Mouse (Mus musculus): ENCODE results near the gene Cga. TPM values are rescaled to one million over a fixed set of nuclear protein-coding genes. Genes with fewer than 3 reads are reported as not detected.

The Cga gene
- total and polyA plus RNA-seq, 2 experiments from 2014 or later: not detected

DNA sequence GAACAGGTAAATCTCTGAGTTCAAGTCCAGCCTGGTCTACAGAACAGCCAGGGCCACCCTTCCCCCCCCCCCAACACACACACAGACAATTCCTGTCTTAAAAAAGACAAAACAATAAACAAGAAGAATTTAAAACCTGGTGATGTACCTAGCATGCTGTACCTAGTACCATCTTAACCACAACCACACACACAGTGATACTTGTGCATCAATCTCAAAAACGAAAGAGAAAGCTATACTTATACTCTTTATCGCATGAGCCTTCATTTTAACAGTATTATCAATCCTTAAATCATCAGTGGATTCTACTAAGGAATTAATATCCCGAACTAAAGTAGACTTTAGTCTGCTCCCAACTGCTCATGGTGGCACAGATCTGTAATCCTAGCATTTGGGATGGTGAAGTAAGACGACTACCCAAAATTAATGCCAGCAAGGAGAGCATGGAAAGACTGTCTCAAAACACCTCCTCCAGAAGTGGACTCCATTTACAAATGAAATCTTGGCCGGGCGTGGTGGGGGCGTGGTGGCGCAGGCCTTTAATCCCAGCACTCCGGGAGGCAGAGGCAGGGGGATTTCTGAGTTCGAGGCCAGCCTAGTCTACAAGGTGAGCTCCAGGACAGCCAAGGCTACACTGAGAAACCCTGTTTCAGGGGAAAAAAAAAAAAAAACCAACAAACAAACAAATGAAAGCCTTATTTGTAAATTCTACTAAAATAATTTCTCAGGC lies 12.5 kb upstream of the Cga start:
- Histone ChIP-seq H3K9ac (replicated peaks; ENCODE audit: low read depth, low read length) (peak overlapping the region; percentile 98; the same call in 1 of the 2 replicates), H3K4me2 (ENCODE audit: low read depth, low read length) (peak overlapping the region; percentile 73), H3K4me1 (ENCODE audit: control insufficient read depth, insufficient read depth) (peaks cover 27% of the 10 kb centered on the region), H3K27ac (ENCODE audit: low read depth) (no peak overlapping the region), H3K27me3 (ENCODE audit: control insufficient read depth, insufficient read depth, low read length) (no peaks in the 10 kb centered on the region), H3K4me3 (ENCODE audit: low read depth, low read length) (peak overlapping the region; percentile 96), H3K9me3 (replicated peaks; ENCODE audit: control insufficient read depth, low read length) (no peaks in the 10 kb centered on the region), H3K36me3 (replicated peaks; ENCODE audit: control insufficient read depth, insufficient read depth, low read length) (no peaks in the 10 kb centered on the region; the same call in 1 of the 2 replicates)
- TF ChIP-seq CTCF (IDR thresholded peaks at IDR 0.05; ENCODE audit: low read depth) (no peak), EP300 (IDR thresholded peaks at IDR 0.05; ENCODE audit: low read depth) (no peak)
- WGBS: 77% methylated on average over 10 of the region's 10 CpGs
- ATAC-seq (ENCODE audit: insufficient read depth, low read depth) (no peak), DNase-seq (ENCODE audit: low spot score) (no peak)

DNA sequence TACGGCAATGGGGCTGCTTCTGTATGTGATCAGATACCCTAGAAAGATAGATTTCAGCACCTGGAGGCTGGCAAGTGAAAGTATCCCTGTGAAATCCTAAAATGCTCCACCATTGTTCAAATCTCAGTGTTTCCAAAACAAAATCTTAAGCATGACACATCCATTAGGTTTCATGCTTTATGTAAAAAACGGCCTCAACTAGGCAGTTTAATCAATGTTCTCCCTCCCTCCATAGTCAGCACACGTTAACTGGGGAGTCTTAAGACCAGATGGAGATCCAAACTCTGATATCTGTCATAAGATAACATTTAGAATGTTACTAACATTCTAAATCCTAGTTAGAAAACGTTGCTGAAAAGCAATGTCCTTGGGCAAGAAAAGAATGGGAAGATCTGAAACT lies 11.7 kb upstream of the Cga start:
- DNase-seq (ENCODE audit: low spot score) (no peak), ATAC-seq (ENCODE audit: insufficient read depth, low read depth) (no peak)
- Histone ChIP-seq H3K27me3 (ENCODE audit: control insufficient read depth, insufficient read depth, low read length) (no peaks in the 10 kb centered on the region), H3K9ac (replicated peaks; ENCODE audit: low read depth, low read length) (peak overlapping the region; percentile 98), H3K36me3 (replicated peaks; ENCODE audit: control insufficient read depth, insufficient read depth, low read length) (no peaks in the 10 kb centered on the region; the same call in 1 of the 2 replicates), H3K4me2 (ENCODE audit: low read depth, low read length) (peak overlapping the region; percentile 73), H3K4me1 (ENCODE audit: control insufficient read depth, insufficient read depth) (peaks cover 28% of the 10 kb centered on the region), H3K27ac (ENCODE audit: low read depth) (peak overlapping the region; percentile 97), H3K9me3 (replicated peaks; ENCODE audit: control insufficient read depth, low read length) (no peaks in the 10 kb centered on the region), H3K4me3 (ENCODE audit: low read depth, low read length) (peak overlapping the region; percentile 96)
- 6% methylated on average over 4 of the region's 4 CpGs for WGBS
- TF ChIP-seq EP300 (IDR thresholded peaks at IDR 0.05; ENCODE audit: low read depth): no peak
- no peak for TF ChIP-seq CTCF (IDR thresholded peaks at IDR 0.05; ENCODE audit: low read depth)

DNA sequence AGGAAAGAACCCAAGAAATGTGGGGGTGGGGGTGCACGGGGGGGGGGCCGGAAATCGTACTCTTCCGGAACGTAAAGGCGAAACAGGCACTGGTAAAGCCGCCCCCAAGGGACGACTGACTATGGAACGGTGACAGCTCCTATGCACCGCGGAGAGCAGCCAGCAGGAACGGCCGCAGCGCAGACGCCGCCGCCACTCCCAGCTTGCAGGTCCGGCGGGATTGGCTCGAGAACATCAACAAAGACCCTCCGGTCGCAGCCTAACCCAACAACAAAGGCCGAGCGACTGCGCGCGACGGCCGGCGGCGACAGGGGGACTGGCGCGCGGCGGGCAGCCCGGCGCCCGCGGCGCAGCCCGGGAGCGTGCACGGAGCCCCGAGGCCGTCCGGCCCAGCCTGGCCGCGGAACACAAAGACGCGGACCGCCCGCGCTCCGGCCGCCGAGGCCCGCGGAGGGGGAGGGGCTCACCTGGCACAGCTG lies 11.2 kb upstream of the Cga start:
- peak overlapping the region; percentile 98 for H3K9ac ChIP-seq (replicated peaks; ENCODE audit: low read depth, low read length)
- peak overlapping the region; percentile 97 for H3K27ac ChIP-seq (ENCODE audit: low read depth)
- TF ChIP-seq EP300 (IDR thresholded peaks at IDR 0.05; ENCODE audit: low read depth) (no peak), CTCF (IDR thresholded peaks at IDR 0.05; ENCODE audit: low read depth) (no peak)
- DNase-seq (ENCODE audit: low spot score) (peak; percentile 41), ATAC-seq (ENCODE audit: insufficient read depth, low read depth) (peak; percentile 57)
- peak overlapping the region; percentile 73 for H3K4me2 ChIP-seq (ENCODE audit: low read depth, low read length)
- no peaks in the 10 kb centered on the region for H3K27me3 ChIP-seq (ENCODE audit: control insufficient read depth, insufficient read depth, low read length)
- under 1% methylated on average over 43 of the region's 58 CpGs for WGBS
- no peaks in the 10 kb centered on the region for H3K9me3 ChIP-seq (replicated peaks; ENCODE audit: control insufficient read depth, low read length)
- H3K4me3 ChIP-seq (ENCODE audit: low read depth, low read length): peak overlapping the region; percentile 96
- H3K36me3 ChIP-seq (replicated peaks; ENCODE audit: control insufficient read depth, insufficient read depth, low read length): no peaks in the 10 kb centered on the region; the same call in 1 of the 2 replicates
- H3K4me1 ChIP-seq (ENCODE audit: control insufficient read depth, insufficient read depth): peaks cover 28% of the 10 kb centered on the region

DNA sequence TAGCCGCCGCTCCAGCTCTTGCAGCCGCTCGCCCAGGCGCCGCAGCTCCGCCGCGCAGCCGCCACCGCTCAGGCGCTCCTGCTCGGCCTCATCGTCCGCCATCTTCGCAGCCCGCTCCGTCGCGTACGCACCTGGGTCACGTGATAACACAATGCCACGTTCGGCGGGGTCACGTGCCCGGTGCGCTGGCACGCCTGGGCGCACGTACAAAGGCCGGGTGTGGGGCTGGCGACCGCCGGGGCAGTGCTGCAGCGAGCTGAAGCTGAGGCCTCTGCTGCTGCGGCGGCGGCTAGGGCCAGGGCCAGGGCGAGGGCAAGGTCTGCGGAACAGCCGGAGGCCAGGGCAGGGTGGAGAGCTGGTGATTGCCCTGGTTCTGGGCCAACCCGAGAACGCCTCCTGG lies 10.8 kb upstream of the Cga start, which contains the start of gene Zfp292:
TSS of gene Zfp292 (minus strand) at position 143 of the 400 bp plus-strand sequence.
- peak within 1 kb of the TSS; percentile 96 for H3K4me3 ChIP-seq (ENCODE audit: low read depth, low read length)
- no peaks in the 10 kb centered on the region for H3K27me3 ChIP-seq (ENCODE audit: control insufficient read depth, insufficient read depth, low read length)
- H3K27ac ChIP-seq (ENCODE audit: low read depth): peak within 1 kb of the TSS; percentile 97
- no peaks in the 10 kb centered on the region; the same call in 1 of the 2 replicates for H3K36me3 ChIP-seq (replicated peaks; ENCODE audit: control insufficient read depth, insufficient read depth, low read length)
- 0% methylated on average over 34 of the region's 44 CpGs for WGBS
- no peaks in the 10 kb centered on the region for H3K9me3 ChIP-seq (replicated peaks; ENCODE audit: control insufficient read depth, low read length)
- peak within 1 kb of the TSS; percentile 73 for H3K4me2 ChIP-seq (ENCODE audit: low read depth, low read length)
- peak within 1 kb of the TSS; percentile 98 for H3K9ac ChIP-seq (replicated peaks; ENCODE audit: low read depth, low read length)
- H3K4me1 ChIP-seq (ENCODE audit: control insufficient read depth, insufficient read depth): peaks cover 28% of the 10 kb centered on the region
- peak; percentile 87 for DNase-seq (ENCODE audit: low spot score)
- no peak for TF ChIP-seq CTCF (IDR thresholded peaks at IDR 0.05; ENCODE audit: low read depth)
- no peak for TF ChIP-seq EP300 (IDR thresholded peaks at IDR 0.05; ENCODE audit: low read depth)
- ATAC-seq (ENCODE audit: insufficient read depth, low read depth): peak; percentile 94

DNA sequence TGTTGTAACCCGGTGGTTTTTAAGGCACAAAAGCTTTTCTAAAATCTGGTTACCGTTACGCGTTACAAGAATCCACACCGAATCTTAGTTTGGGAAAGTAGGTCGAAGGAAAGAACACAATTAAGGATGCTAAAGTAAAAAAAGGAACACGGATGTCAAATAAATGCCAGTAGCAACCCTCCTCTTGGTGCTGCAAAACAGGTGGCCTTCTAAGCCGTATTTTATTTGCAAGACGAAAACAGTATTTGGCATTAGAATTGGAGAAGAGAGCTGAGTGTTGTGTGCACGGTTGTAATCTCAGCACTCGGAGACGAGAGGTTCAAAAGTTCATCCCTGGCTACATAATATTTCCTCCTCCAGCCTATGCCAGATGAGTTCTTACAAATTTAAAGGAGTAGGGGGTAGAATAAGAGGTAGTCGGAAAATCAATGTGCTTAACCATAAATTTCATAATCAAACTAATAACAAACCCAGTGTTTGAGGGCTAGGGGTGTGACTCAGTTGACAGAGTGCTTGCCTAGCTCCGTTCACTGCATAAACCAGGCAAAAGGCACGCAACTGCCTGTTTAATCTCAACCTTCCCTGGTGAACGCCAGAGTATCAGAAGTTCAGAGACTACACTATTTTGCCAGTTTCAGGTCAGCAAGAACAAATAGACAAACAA lies 10.1 kb upstream of the Cga start:
- DNase-seq (ENCODE audit: low spot score) (no peak), ATAC-seq (ENCODE audit: insufficient read depth, low read depth) (no peak)
- H3K4me1 ChIP-seq (ENCODE audit: control insufficient read depth, insufficient read depth): peaks cover 28% of the 10 kb centered on the region
- H3K9ac ChIP-seq (replicated peaks; ENCODE audit: low read depth, low read length): peak overlapping the region; percentile 98
- H3K9me3 ChIP-seq (replicated peaks; ENCODE audit: control insufficient read depth, low read length): no peaks in the 10 kb centered on the region
- H3K4me3 ChIP-seq (ENCODE audit: low read depth, low read length): peak overlapping the region; percentile 96
- no peaks in the 10 kb centered on the region for H3K36me3 ChIP-seq (replicated peaks; ENCODE audit: control insufficient read depth, insufficient read depth, low read length)
- H3K27ac ChIP-seq (ENCODE audit: low read depth): peak overlapping the region; percentile 97
- H3K4me2 ChIP-seq (ENCODE audit: low read depth, low read length): peak overlapping the region; percentile 73
- H3K27me3 ChIP-seq (ENCODE audit: control insufficient read depth, insufficient read depth, low read length): 0 out of 2 replicates have a peak, but pooled peaks cover under 1% of the 10 kb centered on the region
- TF ChIP-seq CTCF (IDR thresholded peaks at IDR 0.05; ENCODE audit: low read depth) (no peak), EP300 (IDR thresholded peaks at IDR 0.05; ENCODE audit: low read depth) (no peak)
- WGBS: 30% methylated on average over 16 of the region's 16 CpGs
